Mouse (Mus musculus): ENCODE data around the gene 1810062G17Rik. TPM values are rescaled to one million over a fixed set of nuclear protein-coding genes. Genes with fewer than 3 reads are reported as not detected.

The 1810062G17Rik gene
- polyA plus RNA-seq, 1 experiment from 2014 or later = 0.19 TPM

- H3K9ac ChIP-seq = no peak overlapping the region
- H3K4me3 ChIP-seq = no peak overlapping the region
- H3K27me3 ChIP-seq (replicated peaks) = no peaks in the 10 kb centered on the region
- H3K4me2 ChIP-seq = no peak overlapping the region
- ATAC-seq (replicated peaks) = no peak
- H3K36me3 ChIP-seq (replicated peaks) = no peaks in the 10 kb centered on the region
- no peaks in the 10 kb centered on the region for H3K9me3 ChIP-seq
- no peak overlapping the region for H3K27ac ChIP-seq
- WGBS = 90% methylated on average over 2 of the region's 2 CpGs
- peaks cover 5% of the 10 kb centered on the region for H3K4me1 ChIP-seq
Observed at GRCm38 (mm10) chr3:36494613-36495012, 18.9 kb downstream of the 1810062G17Rik start.

GRCm38 (mm10) chr3:36495436-36495835 lies 19.7 kb downstream of the 1810062G17Rik start:
- H3K36me3 ChIP-seq (replicated peaks) = no peaks in the 10 kb centered on the region
- peak; percentile 76 for ATAC-seq (replicated peaks)
- H3K27me3 ChIP-seq (replicated peaks) = no peaks in the 10 kb centered on the region
- H3K9ac ChIP-seq = no peak overlapping the region
- H3K27ac ChIP-seq = no peak overlapping the region
- 9% methylated on average over 6 of the region's 6 CpGs for WGBS
- H3K9me3 ChIP-seq = no peaks in the 10 kb centered on the region
- H3K4me1 ChIP-seq = peaks cover 5% of the 10 kb centered on the region
- no peak overlapping the region for H3K4me3 ChIP-seq
- H3K4me2 ChIP-seq = no peak overlapping the region

DNA sequence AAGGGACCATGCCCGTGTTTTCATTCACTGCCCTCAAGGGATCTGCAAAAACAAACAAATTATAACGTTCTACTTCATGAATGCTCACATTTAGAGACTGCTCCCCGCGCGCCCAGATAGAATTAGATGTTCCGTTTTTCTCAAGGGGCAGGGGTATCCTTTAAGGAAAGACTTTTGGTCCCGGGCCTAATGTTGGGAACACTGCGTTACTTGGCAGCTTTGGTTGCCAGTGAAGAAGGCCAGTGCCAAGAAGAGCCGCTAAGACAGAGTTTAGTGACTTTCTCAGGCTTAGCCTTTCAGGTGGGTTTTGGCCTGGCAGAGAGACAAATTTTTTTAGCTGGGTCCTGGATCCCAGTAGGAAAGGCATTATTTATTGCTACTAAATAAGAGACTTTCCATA lies 20.5 kb downstream of the 1810062G17Rik start:
- H3K27ac ChIP-seq = no peak overlapping the region
- H3K36me3 ChIP-seq (replicated peaks) = no peaks in the 10 kb centered on the region
- H3K4me2 ChIP-seq = no peak overlapping the region
- no peak for ATAC-seq (replicated peaks)
- H3K4me1 ChIP-seq = peaks cover 5% of the 10 kb centered on the region
- no peak overlapping the region for H3K4me3 ChIP-seq
- no peak overlapping the region for H3K9ac ChIP-seq
- H3K27me3 ChIP-seq (replicated peaks) = no peaks in the 10 kb centered on the region
- H3K9me3 ChIP-seq = no peaks in the 10 kb centered on the region
- WGBS = 87% methylated on average over 9 of the region's 9 CpGs

DNA sequence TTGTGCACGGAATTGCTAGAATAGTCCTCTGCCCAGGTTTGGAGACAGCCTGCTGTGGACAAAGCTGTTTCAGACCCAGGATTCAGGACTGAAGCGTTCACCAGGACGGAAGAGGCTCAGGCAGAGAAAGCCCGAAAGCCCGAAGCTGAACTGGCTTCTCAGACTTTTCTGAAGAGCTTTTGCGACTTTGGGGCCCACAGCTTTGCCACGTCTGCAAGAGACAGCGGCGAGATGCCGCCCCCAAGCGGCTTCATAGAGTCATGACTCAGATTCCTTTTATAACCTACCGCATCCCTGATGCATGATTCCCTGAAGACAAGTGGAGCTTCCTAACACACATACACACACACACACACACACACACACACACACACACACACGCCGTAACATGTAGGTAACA lies 21.0 kb downstream of the 1810062G17Rik start:
- 18% methylated on average over 14 of the region's 14 CpGs for WGBS
- no peaks in the 10 kb centered on the region for H3K9me3 ChIP-seq
- peaks cover 5% of the 10 kb centered on the region for H3K4me1 ChIP-seq
- H3K4me2 ChIP-seq = no peak overlapping the region
- H3K36me3 ChIP-seq (replicated peaks) = no peaks in the 10 kb centered on the region
- no peaks in the 10 kb centered on the region for H3K27me3 ChIP-seq (replicated peaks)
- no peak overlapping the region for H3K4me3 ChIP-seq
- no peak overlapping the region for H3K27ac ChIP-seq
- ATAC-seq (replicated peaks) = peak; percentile 29; the same call in 1 of the 2 replicates
- no peak overlapping the region for H3K9ac ChIP-seq

DNA sequence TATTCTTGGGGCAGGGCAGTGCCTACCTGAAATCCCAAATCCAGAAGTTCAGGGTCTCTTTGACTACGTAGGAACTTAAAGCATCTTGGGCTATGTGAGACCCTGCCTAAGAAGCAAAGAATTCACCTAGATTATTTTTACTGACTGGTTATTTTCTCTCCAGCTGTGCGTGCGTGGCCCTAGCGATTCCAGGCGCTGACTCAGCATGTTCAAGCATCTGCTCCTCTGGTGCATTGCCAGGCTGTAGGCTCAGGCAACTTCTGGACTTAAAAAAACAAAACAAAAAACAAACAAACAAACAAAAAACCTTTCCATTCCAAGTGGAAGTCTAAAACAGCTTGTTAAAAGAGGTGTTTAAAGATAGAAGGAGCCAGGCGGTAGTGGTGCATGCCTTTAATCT lies 22.5 kb downstream of the 1810062G17Rik start:
- Histone ChIP-seq H3K36me3 (replicated peaks) (no peaks in the 10 kb centered on the region), H3K27ac (no peak overlapping the region), H3K4me1 (peaks cover 5% of the 10 kb centered on the region), H3K27me3 (replicated peaks) (no peaks in the 10 kb centered on the region), H3K9me3 (no peaks in the 10 kb centered on the region), H3K9ac (no peak overlapping the region), H3K4me2 (no peak overlapping the region), H3K4me3 (no peak overlapping the region)
- ATAC-seq (replicated peaks) = no peak
- WGBS = 89% methylated on average over 6 of the region's 6 CpGs

GRCm38 (mm10) chr3:36499418-36499817 lies 23.7 kb downstream of the 1810062G17Rik start:
- Histone ChIP-seq H3K9ac (no peak overlapping the region), H3K4me3 (no peak overlapping the region), H3K4me1 (no peaks in the 10 kb centered on the region), H3K36me3 (replicated peaks) (no peaks in the 10 kb centered on the region), H3K27me3 (replicated peaks) (no peaks in the 10 kb centered on the region), H3K27ac (no peak overlapping the region), H3K9me3 (no peaks in the 10 kb centered on the region), H3K4me2 (no peak overlapping the region)
- WGBS = 93% methylated on average over 7 of the region's 7 CpGs
- ATAC-seq (replicated peaks) = no peak

DNA sequence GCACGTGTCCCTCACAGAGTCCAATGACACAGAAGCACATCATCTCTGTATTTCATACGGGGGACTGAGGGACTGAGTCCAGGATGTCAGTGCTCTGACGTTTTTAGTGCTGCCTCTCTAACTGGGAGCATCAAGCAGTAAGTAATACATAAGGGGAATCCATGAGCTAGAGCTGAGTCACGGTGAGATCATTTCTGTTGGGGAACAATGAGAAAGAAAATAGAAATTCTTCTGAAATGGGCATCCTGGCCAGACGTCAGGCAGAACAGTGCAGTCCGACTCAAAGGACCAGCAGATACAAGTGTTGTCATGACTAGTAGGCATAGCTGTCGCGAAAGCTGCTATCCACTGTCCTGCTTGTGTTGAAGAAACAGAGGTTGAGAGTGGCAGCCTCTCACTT lies 25.2 kb downstream of the 1810062G17Rik start:
- no peak for ATAC-seq (replicated peaks)
- Histone ChIP-seq H3K27me3 (replicated peaks) (no peaks in the 10 kb centered on the region), H3K4me3 (no peak overlapping the region), H3K4me2 (no peak overlapping the region), H3K9ac (no peak overlapping the region), H3K27ac (no peak overlapping the region), H3K4me1 (peaks cover 3% of the 10 kb centered on the region), H3K36me3 (replicated peaks) (no peaks in the 10 kb centered on the region), H3K9me3 (no peaks in the 10 kb centered on the region)
- WGBS = 83% methylated on average over 8 of the region's 8 CpGs

GRCm38 (mm10) chr3:36501546-36501945 lies 25.8 kb downstream of the 1810062G17Rik start:
- Histone ChIP-seq H3K9ac (no peak overlapping the region), H3K9me3 (no peaks in the 10 kb centered on the region), H3K4me1 (peaks cover 5% of the 10 kb centered on the region), H3K4me2 (no peak overlapping the region), H3K27me3 (replicated peaks) (no peaks in the 10 kb centered on the region), H3K4me3 (no peak overlapping the region), H3K36me3 (replicated peaks) (no peaks in the 10 kb centered on the region), H3K27ac (no peak overlapping the region)
- ATAC-seq (replicated peaks) = no peak
- WGBS = 75% methylated on average over 7 of the region's 7 CpGs

DNA sequence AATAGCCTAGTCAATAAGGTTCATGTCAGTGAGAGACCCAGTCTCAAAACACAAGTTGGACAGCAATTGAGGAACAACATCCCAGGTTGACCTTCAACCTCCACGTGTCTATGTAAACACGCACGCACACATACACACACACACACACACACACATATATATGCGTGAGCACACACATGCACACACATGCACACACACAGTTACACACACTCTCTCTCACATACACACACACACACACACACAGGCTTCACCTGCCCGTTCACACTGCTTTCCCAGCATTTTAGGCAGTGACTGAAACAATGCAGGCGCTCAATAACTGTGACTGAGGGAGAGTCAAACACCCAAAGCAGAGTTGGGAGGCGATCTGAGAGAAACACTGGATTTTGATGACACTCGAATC lies 29.6 kb downstream of the 1810062G17Rik start:
- H3K27ac ChIP-seq = no peak overlapping the region
- H3K4me3 ChIP-seq = no peak overlapping the region
- H3K4me2 ChIP-seq = no peak overlapping the region
- no peaks in the 10 kb centered on the region for H3K36me3 ChIP-seq (replicated peaks)
- H3K4me1 ChIP-seq = peaks cover 5% of the 10 kb centered on the region
- WGBS = 70% methylated on average over 8 of the region's 8 CpGs
- no peaks in the 10 kb centered on the region for H3K9me3 ChIP-seq
- ATAC-seq (replicated peaks) = peak; percentile 66; the same call in 1 of the 2 replicates
- H3K27me3 ChIP-seq (replicated peaks) = no peaks in the 10 kb centered on the region
- no peak overlapping the region for H3K9ac ChIP-seq

GRCm38 (mm10) chr3:36505809-36506735 lies 30.3 kb downstream of the 1810062G17Rik start:
- Histone ChIP-seq H3K4me3 (no peak overlapping the region), H3K4me2 (no peak overlapping the region), H3K9me3 (no peaks in the 10 kb centered on the region), H3K27ac (0 out of 2 replicates have a peak overlapping the region, but pooled peaks have one; percentile 17), H3K27me3 (replicated peaks) (no peaks in the 10 kb centered on the region), H3K9ac (no peak overlapping the region), H3K4me1 (peaks cover 5% of the 10 kb centered on the region), H3K36me3 (replicated peaks) (no peaks in the 10 kb centered on the region)
- WGBS = 45% methylated on average over 10 of the region's 10 CpGs
- ATAC-seq (replicated peaks) = peak; percentile 66

DNA sequence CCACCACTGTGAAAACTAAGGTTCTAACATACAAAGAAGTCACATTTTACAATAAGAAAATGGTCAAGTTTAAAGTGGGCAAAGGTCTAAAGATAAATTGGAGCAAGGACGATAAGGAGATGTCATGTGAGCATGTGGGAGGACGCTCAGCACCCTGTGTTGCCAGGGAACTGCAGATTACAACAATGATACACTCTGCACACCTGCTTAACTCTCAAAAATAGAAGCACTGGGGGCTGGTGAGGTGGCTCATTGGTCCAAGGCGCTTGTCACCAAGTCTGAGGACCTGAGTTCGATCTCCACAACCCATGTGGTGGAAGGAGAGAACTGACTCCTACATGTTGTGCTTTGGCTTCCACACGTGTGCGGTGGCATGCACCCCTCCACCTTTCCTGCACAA lies 35.8 kb downstream of the 1810062G17Rik start:
- H3K9me3 ChIP-seq = no peaks in the 10 kb centered on the region
- no peak for ATAC-seq (replicated peaks)
- no peaks in the 10 kb centered on the region for H3K36me3 ChIP-seq (replicated peaks)
- H3K27ac ChIP-seq = no peak overlapping the region
- WGBS = 94% methylated on average over 6 of the region's 6 CpGs
- no peak overlapping the region for H3K4me2 ChIP-seq
- H3K9ac ChIP-seq = no peak overlapping the region
- H3K4me1 ChIP-seq = no peaks in the 10 kb centered on the region
- H3K27me3 ChIP-seq (replicated peaks) = no peaks in the 10 kb centered on the region
- H3K4me3 ChIP-seq = no peak overlapping the region

DNA sequence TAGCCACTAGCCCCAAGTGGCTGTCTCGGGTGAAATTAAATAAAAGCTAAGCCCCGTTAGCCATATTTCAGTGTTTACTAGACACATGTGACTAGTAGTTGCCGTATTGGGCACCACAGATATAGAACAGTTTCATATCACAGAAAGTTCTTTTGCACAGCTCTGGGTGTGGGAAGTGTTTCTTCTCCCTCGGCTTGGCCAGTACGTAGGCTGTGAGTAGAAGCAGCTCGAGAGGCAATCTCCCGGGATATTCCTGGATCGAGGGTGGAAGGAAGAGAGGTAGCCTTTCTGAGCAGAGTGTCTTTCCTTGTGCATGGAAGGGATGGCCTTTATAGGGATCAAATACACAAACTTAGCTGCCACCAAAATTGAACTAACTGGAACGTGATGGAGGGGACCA lies 40.5 kb downstream of the 1810062G17Rik start:
- Histone ChIP-seq H3K4me2 (no peak overlapping the region), H3K9ac (no peak overlapping the region), H3K27me3 (replicated peaks) (peaks cover 8% of the 10 kb centered on the region), H3K27ac (no peak overlapping the region), H3K4me1 (peaks cover 4% of the 10 kb centered on the region), H3K4me3 (no peak overlapping the region), H3K36me3 (replicated peaks) (no peaks in the 10 kb centered on the region), H3K9me3 (no peaks in the 10 kb centered on the region)
- WGBS = 90% methylated on average over 9 of the region's 9 CpGs
- no peak for ATAC-seq (replicated peaks)

Data from midbrain, embryonic 15.5 days (tissue).